In genomic region chr5:25848058-25848457, GRCm38 (mm10) we compare ENCODE assay signal across 8 mouse cellular contexts.
DNase-seq lines count a peak whose midpoint lies in the region; ATAC-seq and TF ChIP-seq lines count a peak whose summit lies in the region.

No protein-coding gene starts in this region.

- H3K4me1 ChIP-seq in ES-E14 (ENCODE audit: control insufficient read depth in 2 of 2, insufficient read depth in 2 of 2, low read length in 2 of 2, poor library complexity in 1 of 2), result no peaks in the 10 kb centered on the region
- no peaks in the 10 kb centered on the region for H3K4me1 ChIP-seq in limb, embryonic 11.5 days (ENCODE audit: control insufficient read depth, insufficient read depth, low read length)

- intact Hi-C loops in heart, postnatal 10 days (cut with DNase I), result no loop called here
- intact Hi-C loops in gastrocnemius, postnatal 14 days (cut with DNase I; ENCODE audit: low total_unique reads), result no loop called here

- in situ Hi-C loops in ES-E14 (cut with MboI; ENCODE audit: low sequenced_read_pairs in 2 of 2, unreplicated experiment in 2 of 2), result no loop called here

- H3K9ac ChIP-seq in ES-E14 (ENCODE audit: insufficient read depth, low read depth, low read length, poor library complexity, severe bottlenecking), result no peak overlapping the region
- no peak overlapping the region for H3K9ac ChIP-seq in limb, embryonic 11.5 days (ENCODE audit: low read length)

- no peak overlapping the region for H3K4me3 ChIP-seq in ES-E14 (ENCODE audit: insufficient read depth in 1 of 2, low read depth in 1 of 2, low read length in 2 of 2, poor library complexity in 1 of 2, severe bottlenecking in 1 of 2)
- H3K4me3 ChIP-seq in limb, embryonic 11.5 days (ENCODE audit: low read depth, low read length), result no peak overlapping the region

- no peak for ATAC-seq in limb, embryonic 11.5 days (ENCODE audit: insufficient number of reproducible peaks, low FRiP score, low TSS enrichment, low read depth)
- ATAC-seq in activated CD4-positive, CD25-positive, alpha-beta regulatory T cell, adult 4 months, result no peak

- peaks cover 2% of the 10 kb centered on the region; the same call in 1 of the 2 replicates for H3K36me3 ChIP-seq in ES-E14 (ENCODE audit: control insufficient read depth, insufficient read depth, low read length, poor library complexity, severe bottlenecking)
- H3K36me3 ChIP-seq in limb, embryonic 11.5 days (ENCODE audit: control insufficient read depth, insufficient read depth, low read length), result no peaks in the 10 kb centered on the region

- H3K27me3 ChIP-seq in limb, embryonic 11.5 days (ENCODE audit: control insufficient read depth, insufficient read depth, low read length), result no peaks in the 10 kb centered on the region

- H3K4me2 ChIP-seq in limb, embryonic 11.5 days (ENCODE audit: low read depth, severe bottlenecking), result no peak overlapping the region

- DNase-seq in heart, postnatal 10 days, result peak; percentile 15 to 38
- no peak for DNase-seq in heart, adult 8-10 months (ENCODE audit: low spot score)
- peak; percentile 42 for DNase-seq in ES-E14 (ENCODE audit: low read depth, low spot score)
- DNase-seq in cerebellum, adult 8-10 months, result peak; percentile 72
- peak; percentile 11 for DNase-seq in gastrocnemius, postnatal 14 days
- peak; percentile 73 for DNase-seq in limb, embryonic 11.5 days (ENCODE audit: low spot score)
- peak; percentile 45 to 53 for DNase-seq in right cerebral cortex, adult 2 months (ENCODE audit: low spot score in 2 of 2)

- 50% methylated on average over 9 of the region's 9 CpGs for WGBS in limb, embryonic 11.5 days

- H3K27ac ChIP-seq in ES-E14 (ENCODE audit: insufficient read depth, low read depth, low read length, poor library complexity, severe bottlenecking), result no peak overlapping the region
- H3K27ac ChIP-seq in limb, embryonic 11.5 days (replicated peaks; ENCODE audit: low read depth, low read length), result no peak overlapping the region

- H3K9me3 ChIP-seq in ES-E14 (ENCODE audit: control insufficient read depth, insufficient read depth, low read depth, low read length), result no peaks in the 10 kb centered on the region
- no peaks in the 10 kb centered on the region for H3K9me3 ChIP-seq in limb, embryonic 11.5 days (ENCODE audit: control insufficient read depth, low read length)

TF ChIP-seq in ES-E14, 5 proteins besides CTCF, POLR2A, EP300 and RAD21:
- TF ChIP-seq CHD2 (IDR thresholded peaks at IDR 0.05; ENCODE audit: low read depth, low read length) (no peak), ZC3H11A (IDR thresholded peaks at IDR 0.05; ENCODE audit: borderline replicate concordance, low read depth, low read length) (no peak), ZNF384 (IDR thresholded peaks at IDR 0.05; ENCODE audit: low read depth, low read length) (no peak), HCFC1 (IDR thresholded peaks at IDR 0.05; ENCODE audit: borderline replicate concordance, insufficient read depth, low read length) (no peak), MAFK (IDR thresholded peaks at IDR 0.05; ENCODE audit: insufficient read depth, low read depth, low read length) (no peak)
